Mouse (Mus musculus): ENCODE measurements at regions not wholly inside any gene's neighbourhood (a gene's known extent, or its start where the extent isn't known, plus 50 kb on each side); places are given as distances from the start of the nearest gene placed in this dataset.
A peak's percentile ranks its signal among the peaks of the same experiment; 100 is the strongest.

GRCm38 (mm10) chr14:71257650-71258049 lies 658.0 kb upstream of the Fam160b2 start:
- 87% methylated on average over 4 of the region's 4 CpGs for WGBS
- Histone ChIP-seq H3K4me1 (replicated peaks) (no peaks in the 10 kb centered on the region), H3K9me3 (no peaks in the 10 kb centered on the region), H3K4me2 (no peak overlapping the region), H3K36me3 (no peaks in the 10 kb centered on the region), H3K27me3 (no peaks in the 10 kb centered on the region), H3K9ac (no peak overlapping the region), H3K4me3 (no peak overlapping the region), H3K27ac (replicated peaks) (no peak overlapping the region)
- no peak for ATAC-seq (ENCODE audit: low read depth)

GRCm38 (mm10) chr14:71254207-71254606 lies 654.6 kb upstream of the Fam160b2 start:
- WGBS, result 89% methylated on average over 1 of the region's 1 CpGs
- ATAC-seq (ENCODE audit: low read depth), result no peak
- H3K4me2 ChIP-seq, result no peak overlapping the region
- peaks cover 10% of the 10 kb centered on the region for H3K4me1 ChIP-seq (replicated peaks)
- H3K9ac ChIP-seq, result no peak overlapping the region
- no peaks in the 10 kb centered on the region for H3K36me3 ChIP-seq
- no peak overlapping the region for H3K4me3 ChIP-seq
- no peaks in the 10 kb centered on the region for H3K9me3 ChIP-seq
- H3K27me3 ChIP-seq, result no peaks in the 10 kb centered on the region
- H3K27ac ChIP-seq (replicated peaks), result no peak overlapping the region

GRCm38 (mm10) chr14:71252136-71252535 lies 652.5 kb upstream of the Fam160b2 start:
- 78% methylated on average over 3 of the region's 3 CpGs for WGBS
- ATAC-seq (ENCODE audit: low read depth), result no peak
- Histone ChIP-seq H3K27me3 (no peaks in the 10 kb centered on the region), H3K9me3 (no peaks in the 10 kb centered on the region), H3K4me2 (no peak overlapping the region), H3K4me1 (replicated peaks) (peaks cover 12% of the 10 kb centered on the region), H3K36me3 (no peaks in the 10 kb centered on the region), H3K4me3 (no peak overlapping the region), H3K9ac (no peak overlapping the region), H3K27ac (replicated peaks) (no peak overlapping the region)

- Histone ChIP-seq H3K27ac (replicated peaks) (no peak overlapping the region), H3K27me3 (no peaks in the 10 kb centered on the region), H3K4me3 (no peak overlapping the region), H3K4me1 (replicated peaks) (peaks cover 12% of the 10 kb centered on the region), H3K36me3 (no peaks in the 10 kb centered on the region), H3K9ac (no peak overlapping the region), H3K9me3 (no peaks in the 10 kb centered on the region), H3K4me2 (no peak overlapping the region)
- ATAC-seq (ENCODE audit: low read depth), result no peak
- WGBS, result 89% methylated on average over 1 of the region's 1 CpGs
Observed at GRCm38 (mm10) chr14:71251116-71251515, 651.5 kb upstream of the Fam160b2 start.

GRCm38 (mm10) chr14:71249387-71249965 lies 649.8 kb upstream of the Fam160b2 start:
- 31% methylated on average over 7 of the region's 7 CpGs for WGBS
- ATAC-seq (ENCODE audit: low read depth), result peak; percentile 81
- H3K9me3 ChIP-seq, result no peaks in the 10 kb centered on the region
- H3K36me3 ChIP-seq, result no peaks in the 10 kb centered on the region
- peaks cover 12% of the 10 kb centered on the region for H3K4me1 ChIP-seq (replicated peaks)
- H3K27ac ChIP-seq (replicated peaks), result peak overlapping the region; percentile 64
- no peak overlapping the region for H3K4me3 ChIP-seq
- H3K27me3 ChIP-seq, result no peaks in the 10 kb centered on the region
- H3K9ac ChIP-seq, result no peak overlapping the region
- H3K4me2 ChIP-seq, result no peak overlapping the region

GRCm38 (mm10) chr14:71248534-71248933 lies 648.9 kb upstream of the Fam160b2 start:
- 80% methylated on average over 2 of the region's 2 CpGs for WGBS
- ATAC-seq (ENCODE audit: low read depth), result no peak
- no peak overlapping the region for H3K4me3 ChIP-seq

GRCm38 (mm10) chr14:71241655-71242390 lies 642.2 kb upstream of the Fam160b2 start:
- H3K4me1 ChIP-seq (replicated peaks), result peaks cover 19% of the 10 kb centered on the region
- peak; percentile 87 for ATAC-seq (ENCODE audit: low read depth)
- H3K27me3 ChIP-seq, result no peaks in the 10 kb centered on the region
- no peak overlapping the region for H3K4me2 ChIP-seq
- H3K4me3 ChIP-seq, result no peak overlapping the region
- H3K9me3 ChIP-seq, result no peaks in the 10 kb centered on the region
- H3K9ac ChIP-seq, result no peak overlapping the region
- peak overlapping the region; percentile 23; the same call in 1 of the 2 replicates for H3K27ac ChIP-seq (replicated peaks)
- H3K36me3 ChIP-seq, result no peaks in the 10 kb centered on the region
- WGBS, result 19% methylated on average over 10 of the region's 10 CpGs

More at GRCm38 (mm10) chr14:71248534-71248933, 648.9 kb upstream of the Fam160b2 start:
- Histone ChIP-seq H3K36me3 (no peaks in the 10 kb centered on the region), H3K27ac (replicated peaks) (no peak overlapping the region), H3K27me3 (no peaks in the 10 kb centered on the region), H3K9ac (no peak overlapping the region), H3K4me1 (replicated peaks) (peaks cover 12% of the 10 kb centered on the region), H3K9me3 (no peaks in the 10 kb centered on the region), H3K4me2 (no peak overlapping the region)

GRCm38 (mm10) chr14:71236192-71236591 lies 636.6 kb upstream of the Fam160b2 start:
- no peak overlapping the region for H3K27ac ChIP-seq (replicated peaks)
- WGBS, result 85% methylated on average over 6 of the region's 6 CpGs
- H3K9me3 ChIP-seq, result no peaks in the 10 kb centered on the region
- no peak overlapping the region for H3K9ac ChIP-seq
- ATAC-seq (ENCODE audit: low read depth), result no peak
- H3K4me2 ChIP-seq, result no peak overlapping the region
- H3K27me3 ChIP-seq, result no peaks in the 10 kb centered on the region
- no peaks in the 10 kb centered on the region for H3K36me3 ChIP-seq
- peaks cover under 1% of the 10 kb centered on the region; the same call in 1 of the 2 replicates for H3K4me1 ChIP-seq (replicated peaks)
- no peak overlapping the region for H3K4me3 ChIP-seq

GRCm38 (mm10) chr14:71234900-71235299 lies 635.3 kb upstream of the Fam160b2 start:
- 90% methylated on average over 2 of the region's 2 CpGs for WGBS

GRCm38 (mm10) chr14:71234276-71234675 lies 634.6 kb upstream of the Fam160b2 start:
- Histone ChIP-seq H3K4me3 (no peak overlapping the region), H3K9me3 (no peaks in the 10 kb centered on the region), H3K4me2 (no peak overlapping the region), H3K27ac (replicated peaks) (no peak overlapping the region), H3K9ac (no peak overlapping the region), H3K36me3 (no peaks in the 10 kb centered on the region), H3K27me3 (no peaks in the 10 kb centered on the region), H3K4me1 (replicated peaks) (no peaks in the 10 kb centered on the region)
- no peak for ATAC-seq (ENCODE audit: low read depth)
- WGBS, result 62% methylated on average over 2 of the region's 2 CpGs

More at GRCm38 (mm10) chr14:71234900-71235299, 635.3 kb upstream of the Fam160b2 start:
- H3K9ac ChIP-seq, result no peak overlapping the region
- no peak overlapping the region for H3K27ac ChIP-seq (replicated peaks)
- H3K4me3 ChIP-seq, result no peak overlapping the region
- H3K27me3 ChIP-seq, result no peaks in the 10 kb centered on the region
- ATAC-seq (ENCODE audit: low read depth), result no peak
- no peaks in the 10 kb centered on the region for H3K4me1 ChIP-seq (replicated peaks)
- no peaks in the 10 kb centered on the region for H3K9me3 ChIP-seq
- H3K36me3 ChIP-seq, result no peaks in the 10 kb centered on the region
- no peak overlapping the region for H3K4me2 ChIP-seq

GRCm38 (mm10) chr14:71231223-71231815 lies 631.7 kb upstream of the Fam160b2 start:
- ATAC-seq (ENCODE audit: low read depth), result no peak
- no peaks in the 10 kb centered on the region for H3K27me3 ChIP-seq
- no peak overlapping the region for H3K4me3 ChIP-seq
- no peak overlapping the region for H3K27ac ChIP-seq (replicated peaks)
- WGBS, result 95% methylated on average over 4 of the region's 4 CpGs
- H3K36me3 ChIP-seq, result no peaks in the 10 kb centered on the region
- H3K9ac ChIP-seq, result no peak overlapping the region
- no peaks in the 10 kb centered on the region for H3K4me1 ChIP-seq (replicated peaks)
- no peaks in the 10 kb centered on the region for H3K9me3 ChIP-seq
- H3K4me2 ChIP-seq, result no peak overlapping the region

GRCm38 (mm10) chr14:71230484-71231188 lies 631.0 kb upstream of the Fam160b2 start:
- 87% methylated on average over 7 of the region's 7 CpGs for WGBS
- Histone ChIP-seq H3K27ac (replicated peaks) (no peak overlapping the region), H3K27me3 (no peaks in the 10 kb centered on the region), H3K4me2 (no peak overlapping the region), H3K9ac (no peak overlapping the region), H3K9me3 (no peaks in the 10 kb centered on the region), H3K36me3 (no peaks in the 10 kb centered on the region), H3K4me3 (no peak overlapping the region), H3K4me1 (replicated peaks) (no peaks in the 10 kb centered on the region)
- no peak for ATAC-seq (ENCODE audit: low read depth)
